Mouse (Mus musculus) CH12.LX (cell line): ENCODE data around the gene Samd14. TPM values are rescaled to one million over a fixed set of nuclear protein-coding genes. Genes with fewer than 3 reads are reported as not detected.

Experiments used
- DNase-seq: peaks from one replicate; pipeline ENCODE4 v3.0.0-alpha.2; 2013; ENCODE audit errors: extremely low read depth
- H3K27ac ChIP-seq: 2 replicates; pipeline ENCODE4 v1.5.1; 2012; ENCODE audit warnings: low read depth, mild to moderate bottlenecking, control low read depth, moderate library complexity; ENCODE audit not compliant: insufficient read depth
- H3K27me3 ChIP-seq: replicated peaks from 2 replicates; pipeline ENCODE3; 2012; ENCODE audit warnings: inconsistent platforms
- H3K36me3 ChIP-seq, 2 experiments: replicated peaks in 1 of 2; 2 replicates each; pipeline versions ENCODE3 to v1.6.1; 2012; ENCODE audit warnings: inconsistent platforms in 1 of 2, low read length in 1 of 2, mild to moderate bottlenecking in 1 of 2, mixed read lengths in 1 of 2, moderate library complexity in 1 of 2; ENCODE audit not compliant: control insufficient read depth in 1 of 2, insufficient read depth in 1 of 2
- H3K4me1 ChIP-seq, 2 experiments: 2 replicates each; pipeline ENCODE4 v1.6.1; 2012; ENCODE audit warnings: inconsistent platforms in 1 of 2, moderate library complexity in 1 of 2; ENCODE audit not compliant: insufficient read depth in 2 of 2, control insufficient read depth in 1 of 2
- H3K4me2 ChIP-seq: 2 replicates; pipeline ENCODE4 v1.6.1; 2012; ENCODE audit warnings: low read depth, mild to moderate bottlenecking, control low read depth; ENCODE audit not compliant: poor library complexity, insufficient read depth, severe bottlenecking
- H3K4me3 ChIP-seq, 3 experiments: fragments of 150-350 bp in 1 of 3; sonication (generic) in 1 of 3; replicated peaks in 1 of 3; 2 replicates each; pipeline versions ENCODE3 to v1.5.1; 2011 to 2012; ENCODE audit warnings: low read depth in 2 of 3, low read length in 2 of 3, mild to moderate bottlenecking in 2 of 3, moderate library complexity in 2 of 3, control low read depth in 1 of 3, improper control_type of control experiment in 1 of 3, inconsistent platforms in 1 of 3, mixed read lengths in 1 of 3; ENCODE audit not compliant: poor library complexity in 1 of 3
- H3K79me2 ChIP-seq: replicated peaks from 2 replicates; pipeline ENCODE4 v1.6.1; 2012; ENCODE audit warnings: mild to moderate bottlenecking, moderate library complexity; ENCODE audit not compliant: control insufficient read depth, poor library complexity, insufficient read depth, severe bottlenecking; ENCODE audit errors: extremely low read depth
- H3K9ac ChIP-seq: 2 replicates; pipeline ENCODE4 v1.6.1; 2012; ENCODE audit warnings: low read depth, mild to moderate bottlenecking, control low read depth, moderate library complexity; ENCODE audit not compliant: insufficient read depth
- H3K9me3 ChIP-seq: replicated peaks from 2 replicates; pipeline ENCODE3; 2012; ENCODE audit warnings: low read length, inconsistent platforms, mixed read lengths
- BHLHE40 ChIP-seq: IDR thresholded peaks from 2 replicates; pipeline ENCODE4 v1.6.1; 2011; ENCODE audit warnings: mild to moderate bottlenecking, low read depth, low read length, improper control_type of control experiment
- CHD2 ChIP-seq: IDR thresholded peaks from 2 replicates; pipeline ENCODE4 v1.6.1; 2011; ENCODE audit warnings: low read length, improper control_type of control experiment
- CTCF ChIP-seq, 2 experiments: IDR thresholded peaks in 1 of 2; conservative IDR thresholded peaks in 1 of 2; 2 replicates each; pipeline ENCODE4 v1.5.1; 2011 to 2012; ENCODE audit warnings: low read depth in 2 of 2, low read length in 2 of 2, improper control_type of control experiment in 1 of 2, inconsistent platforms in 1 of 2, mild to moderate bottlenecking in 1 of 2, moderate library complexity in 1 of 2
- ELF1 ChIP-seq: IDR thresholded peaks from 2 replicates; pipeline ENCODE4 v1.6.1; 2014; ENCODE audit warnings: low read depth, mild to moderate bottlenecking, inconsistent platforms, low read length, improper control_type of control experiment
- EP300 ChIP-seq: IDR thresholded peaks from 2 replicates; pipeline ENCODE4 v1.6.1; 2011; ENCODE audit warnings: low read length, improper control_type of control experiment
- ETS1 ChIP-seq: conservative IDR thresholded peaks from 2 replicates; pipeline ENCODE4 v1.6.1; 2012; ENCODE audit warnings: low read depth, mild to moderate bottlenecking, inconsistent platforms, low read length, improper control_type of control experiment, moderate library complexity
- HCFC1 ChIP-seq: IDR thresholded peaks from 2 replicates; pipeline ENCODE4 v1.6.1; 2012; ENCODE audit warnings: low read depth, mild to moderate bottlenecking, inconsistent platforms, low read length, improper control_type of control experiment
- MAFK ChIP-seq: IDR thresholded peaks from 2 replicates; pipeline ENCODE4 v1.6.1; 2011; ENCODE audit warnings: low read length, improper control_type of control experiment; ENCODE audit not compliant: insufficient replicate concordance
- MAZ ChIP-seq: IDR thresholded peaks from 2 replicates; pipeline ENCODE4 v1.6.1; 2012; ENCODE audit warnings: low read depth, mild to moderate bottlenecking, inconsistent platforms, low read length, improper control_type of control experiment, moderate library complexity
- NELFE ChIP-seq: IDR thresholded peaks from 2 replicates; pipeline ENCODE4 v1.6.1; 2011; ENCODE audit warnings: low read depth, low read length, improper control_type of control experiment
- PAX5 ChIP-seq: IDR thresholded peaks from 2 replicates; pipeline ENCODE4 v1.6.1; 2012; ENCODE audit warnings: low read length, inconsistent platforms, mixed read lengths
- POLR2A ChIP-seq: IDR thresholded peaks from 2 replicates; pipeline ENCODE4 v1.6.1; 2011; ENCODE audit warnings: low read depth, mild to moderate bottlenecking, improper control_type of control experiment, low read length
- POLR2AphosphoS2 ChIP-seq: IDR thresholded peaks from 2 replicates; pipeline ENCODE4 v1.6.1; 2011; ENCODE audit warnings: low read depth, low read length, improper control_type of control experiment
- TBP ChIP-seq: conservative IDR thresholded peaks from 2 replicates; pipeline ENCODE4 v1.6.1; 2011; ENCODE audit warnings: low read depth, low read length, improper control_type of control experiment
- USF1 ChIP-seq: IDR thresholded peaks from 2 replicates; pipeline ENCODE4 v1.6.1; 2014; ENCODE audit warnings: low read depth, mild to moderate bottlenecking, inconsistent platforms, low read length, improper control_type of control experiment
- USF2 ChIP-seq: conservative IDR thresholded peaks from 2 replicates; pipeline ENCODE4 v1.6.1; 2011; ENCODE audit warnings: low read depth, low read length, improper control_type of control experiment
- dilution Hi-C: fragments of 300-500 bp; cut with MboI; formaldehyde crosslinking; loops from 2 replicates; pipeline ENCODE4 v1.14.3; 2020; ENCODE audit warnings: low sequenced_read_pairs; ENCODE audit not compliant: extremely low pct_unique_long_range_greater_than_20kb, extremely low pct_ligation_motif_present
- in situ Hi-C: fragments of 300-500 bp; cut with MboI; formaldehyde crosslinking; loops from 3 replicates; pipeline ENCODE4 v1.14.3; 2019; ENCODE audit warnings: low sequenced_read_pairs, low pct_ligation_motif_present, low pct_unique_long_range_greater_than_20kb, mixed read lengths
- polyA plus RNA-seq: library from polyadenylated mRNA; unstranded; fragments of >175 nt; gene quantifications from 2 replicates; pipeline ENCODE4 v1.2.1, GENCODE M21; 2012; ENCODE audit warnings: low read depth; ENCODE audit not compliant: insufficient read length
- total RNA-seq, 2 experiments: library from RNA; depleted of rRNA; stranded (reverse); fragments of 300-350 nt in 1 of 2; fragments of >200 nt in 1 of 2; gene quantifications; 2 replicates each; pipeline ENCODE4 v1.2.3; 2012 to 2014

Gene Samd14
- total and polyA plus RNA-seq, 3 experiments, result 0.17 TPM; not detected in 2

DNA sequence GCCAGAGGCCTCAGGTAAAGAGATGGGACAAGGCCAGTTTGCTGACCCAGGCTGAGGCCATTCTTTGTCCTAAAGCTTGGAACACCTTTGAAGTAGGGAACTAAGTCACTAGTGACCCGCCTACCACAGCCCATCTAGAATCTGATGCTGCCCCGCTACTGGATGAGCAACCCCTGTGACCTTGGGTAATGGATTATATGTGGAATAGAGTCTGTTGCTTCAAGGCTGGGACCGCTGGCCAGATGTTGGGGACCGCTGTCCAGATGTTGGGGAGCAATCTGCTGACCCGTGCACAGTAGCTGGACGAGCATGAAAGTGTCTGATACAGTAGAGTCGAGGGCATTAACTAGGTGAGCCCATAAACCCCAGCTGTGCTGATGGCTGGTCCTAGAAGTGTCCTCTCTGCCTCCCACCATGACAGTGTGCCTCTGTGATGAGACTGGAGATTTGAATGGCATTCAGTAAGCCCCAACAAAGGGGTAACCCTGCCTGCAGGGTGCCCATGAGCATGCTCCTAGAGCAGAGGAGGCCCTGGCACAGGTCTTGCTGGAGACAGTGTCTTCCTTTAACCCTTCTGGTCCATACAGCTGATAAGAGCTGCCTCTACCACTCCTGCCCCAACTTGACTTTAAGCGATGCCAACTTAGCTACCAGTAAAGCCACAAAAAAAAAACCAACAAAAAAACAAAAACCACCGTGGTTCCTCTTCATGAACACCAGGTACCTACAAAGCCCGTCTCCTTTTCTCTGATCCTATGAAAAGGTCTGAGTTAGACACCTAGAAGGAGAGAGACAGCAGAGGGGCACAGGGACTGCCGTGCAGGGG, 14.5 kb upstream of the Samd14 start:
- peaks cover 25 to 47% of the 10 kb centered on the region in 2 experiments for H3K4me1 ChIP-seq
- H3K9ac ChIP-seq, result no peak overlapping the region
- no peak overlapping the region for H3K4me3 ChIP-seq
- no peak for DNase-seq
- H3K79me2 ChIP-seq, result 0 out of 2 replicates have a peak, but pooled peaks cover 3% of the 10 kb centered on the region
- no peak overlapping the region for H3K27ac ChIP-seq
- no peaks in the 10 kb centered on the region for H3K27me3 ChIP-seq
- dilution Hi-C loops, result no loop called here
- in situ Hi-C loops, result no loop called here
- H3K4me2 ChIP-seq, result no peak overlapping the region
- TF ChIP-seq POLR2AphosphoS2 (no peak), ELF1 (no peak), USF1 (no peak), CHD2 (no peak), PAX5 (no peak), CTCF (conservative IDR thresholded peaks at IDR 0.05 in 1 of 2, IDR thresholded peaks at IDR 0.05 in 1 of 2; ENCODE audit: low read depth in 2 of 2, low read length in 2 of 2) (no peak), MAFK (no peak), EP300 (no peak), HCFC1 (no peak), ETS1 (no peak), POLR2A (no peak)
- no peaks in the 10 kb centered on the region for H3K9me3 ChIP-seq
- H3K36me3 ChIP-seq, result peaks cover 23 to 58% of the 10 kb centered on the region in 2 experiments

DNA sequence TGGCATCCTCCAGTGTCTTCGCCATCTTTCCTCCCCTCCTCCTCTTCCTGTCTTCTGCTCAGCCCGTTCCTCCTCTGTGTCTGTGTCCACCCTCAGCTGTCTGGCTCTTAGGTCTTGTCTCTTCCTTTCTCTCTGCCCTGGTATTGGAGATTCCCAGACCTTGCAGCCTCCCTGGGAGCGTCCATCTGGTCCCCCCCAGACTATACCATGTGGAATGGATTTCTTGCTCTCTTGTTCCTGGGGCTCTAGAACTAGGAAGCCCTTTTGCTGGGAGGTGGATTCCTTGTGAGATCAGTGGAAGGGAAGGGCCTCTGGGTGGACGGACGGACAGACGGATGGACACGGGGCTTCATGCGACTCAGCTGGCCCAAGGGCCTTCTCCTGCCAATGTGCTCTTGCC, 13.6 kb upstream of the Samd14 start:
- Histone ChIP-seq H3K4me3 (no peak overlapping the region), H3K9me3 (no peaks in the 10 kb centered on the region), H3K4me2 (no peak overlapping the region), H3K27me3 (no peaks in the 10 kb centered on the region), H3K36me3 (peaks cover 24 to 65% of the 10 kb centered on the region in 2 experiments), H3K27ac (no peak overlapping the region), H3K4me1 (peaks cover 32 to 56% of the 10 kb centered on the region in 2 experiments), H3K9ac (no peak overlapping the region), H3K79me2 (0 out of 2 replicates have a peak, but pooled peaks cover 3% of the 10 kb centered on the region)
- in situ Hi-C loops (no loop called here), dilution Hi-C loops (no loop called here)
- TF ChIP-seq PAX5, result no peak
- no peak for TF ChIP-seq USF2
- no peak for DNase-seq

DNA sequence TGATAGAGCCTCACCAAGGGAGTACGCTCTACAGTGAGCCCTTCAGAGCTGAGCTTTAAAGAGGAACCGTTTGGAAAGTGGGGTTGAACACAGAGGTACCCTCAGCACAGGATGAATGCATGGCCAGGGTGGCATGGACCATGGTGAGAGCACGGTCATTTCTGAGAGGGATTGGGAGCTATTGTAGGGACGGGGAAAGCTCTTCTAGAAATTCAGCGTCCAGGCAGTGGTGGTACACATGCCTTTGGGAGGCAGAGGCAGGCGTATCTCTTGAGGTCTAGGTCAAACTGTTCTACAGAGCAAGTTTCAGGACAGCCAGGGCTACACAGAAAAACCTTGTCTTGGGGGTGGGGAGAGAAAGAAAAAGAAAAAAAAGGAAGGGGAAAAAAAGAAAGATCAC, 12.7 kb upstream of the Samd14 start:
- TF ChIP-seq NELFE (no peak), POLR2AphosphoS2 (no peak), TBP (no peak), MAZ (no peak), BHLHE40 (no peak), CTCF (conservative IDR thresholded peaks at IDR 0.05 in 1 of 2, IDR thresholded peaks at IDR 0.05 in 1 of 2; ENCODE audit: low read depth in 2 of 2, low read length in 2 of 2) (no peak)
- Histone ChIP-seq H3K27me3 (no peaks in the 10 kb centered on the region), H3K79me2 (0 out of 2 replicates have a peak, but pooled peaks cover 3% of the 10 kb centered on the region), H3K4me2 (no peak overlapping the region), H3K4me3 (no peak overlapping the region), H3K4me1 (peaks cover 28 to 56% of the 10 kb centered on the region in 2 experiments), H3K27ac (no peak overlapping the region), H3K9me3 (no peaks in the 10 kb centered on the region), H3K36me3 (peaks cover 30 to 72% of the 10 kb centered on the region in 2 experiments), H3K9ac (no peak overlapping the region)
- DNase-seq, result no peak
- in situ Hi-C loops (no loop called here), dilution Hi-C loops (no loop called here)
